Mouse (Mus musculus) adrenal gland, adult 18-20 months (tissue): ENCODE data around the gene Sptbn1. TPM values are rescaled to one million over a fixed set of nuclear protein-coding genes. Genes with fewer than 3 reads are reported as not detected.

Experiments
- DNase-seq, 2 experiments: peaks; one replicate each; pipeline ENCODE4 v3.0.0; 2021 to 2022; ENCODE audit warnings: low spot score in 2 of 2
- total RNA-seq, 2 experiments: library from RNA; stranded (reverse); gene quantifications; 1 replicate in 1 of 2; 2 replicates in 1 of 2; pipeline ENCODE4 v1.2.3; 2021

The Sptbn1 gene
- total RNA-seq, 2 experiments from 2014 or later: 265 to 300 TPM

DNA sequence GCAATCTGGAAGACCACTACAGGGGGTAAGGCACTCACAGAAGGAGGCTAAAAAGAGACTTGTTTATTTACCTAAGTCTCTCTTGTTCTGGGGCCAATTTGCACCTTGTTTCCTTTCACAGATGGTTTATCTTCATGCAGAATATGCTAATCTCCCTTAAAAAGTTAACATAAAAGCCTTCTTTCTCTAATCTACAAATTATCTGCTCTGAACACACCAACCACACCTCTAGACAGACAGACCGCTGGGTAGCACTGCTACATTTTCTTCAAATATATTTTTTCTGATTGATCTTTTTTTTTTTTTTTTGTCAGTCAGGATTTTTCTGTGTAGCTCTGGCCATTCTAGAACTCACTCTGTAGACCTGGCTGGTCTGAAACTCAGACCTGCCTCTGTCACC lies 50.5 kb downstream of the Sptbn1 start:
- DNase-seq: no peak

DNA sequence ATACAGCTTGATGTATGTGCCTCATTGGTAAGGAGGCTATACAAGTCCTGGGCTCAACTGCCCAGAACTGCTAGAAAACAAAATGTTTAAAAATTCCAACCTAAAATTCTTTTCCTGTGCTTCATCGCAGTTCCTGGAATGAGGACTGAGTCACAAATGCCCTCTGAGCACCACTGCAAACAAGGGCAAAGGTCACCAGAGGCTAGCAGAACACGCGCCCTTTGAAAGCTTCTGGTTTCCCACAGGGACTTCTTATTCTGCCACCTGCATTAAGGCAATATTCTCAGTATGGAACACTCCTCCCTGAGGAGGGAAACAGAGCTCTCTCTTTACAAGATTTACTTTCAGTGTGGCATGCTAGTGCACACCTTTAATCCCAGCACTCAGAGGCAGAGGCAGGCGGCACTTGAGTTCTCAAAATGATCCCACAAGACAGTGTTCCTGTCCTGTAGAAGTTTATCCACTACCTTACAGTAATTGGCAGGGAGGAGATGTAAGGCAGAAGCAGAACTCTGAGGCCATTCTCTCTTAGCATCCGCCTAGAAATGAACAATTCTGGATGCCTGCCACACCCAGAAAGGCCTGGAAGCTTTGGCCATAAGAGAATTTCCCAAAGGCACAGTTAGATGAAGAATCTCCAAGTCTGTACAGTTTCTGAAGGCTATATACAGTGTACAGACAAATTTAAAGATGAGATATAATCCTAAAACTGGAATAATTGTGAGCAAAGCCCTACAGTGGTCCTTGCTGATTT lies 56.1 kb downstream of the Sptbn1 start:
- no peak for DNase-seq

GRCm38 (mm10) chr11:30211141-30211540 lies 56.8 kb downstream of the Sptbn1 start:
- no peak for DNase-seq

GRCm38 (mm10) chr11:30210100-30210811 lies 57.7 kb downstream of the Sptbn1 start:
- no peak for DNase-seq

- no peak for DNase-seq
Observed at GRCm38 (mm10) chr11:30209495-30209894, 58.5 kb downstream of the Sptbn1 start.

GRCm38 (mm10) chr11:30204398-30204797 lies 63.6 kb downstream of the Sptbn1 start:
- no peak for DNase-seq

- DNase-seq: no peak
Observed at GRCm38 (mm10) chr11:30200391-30200790, 67.6 kb downstream of the Sptbn1 start.

DNA sequence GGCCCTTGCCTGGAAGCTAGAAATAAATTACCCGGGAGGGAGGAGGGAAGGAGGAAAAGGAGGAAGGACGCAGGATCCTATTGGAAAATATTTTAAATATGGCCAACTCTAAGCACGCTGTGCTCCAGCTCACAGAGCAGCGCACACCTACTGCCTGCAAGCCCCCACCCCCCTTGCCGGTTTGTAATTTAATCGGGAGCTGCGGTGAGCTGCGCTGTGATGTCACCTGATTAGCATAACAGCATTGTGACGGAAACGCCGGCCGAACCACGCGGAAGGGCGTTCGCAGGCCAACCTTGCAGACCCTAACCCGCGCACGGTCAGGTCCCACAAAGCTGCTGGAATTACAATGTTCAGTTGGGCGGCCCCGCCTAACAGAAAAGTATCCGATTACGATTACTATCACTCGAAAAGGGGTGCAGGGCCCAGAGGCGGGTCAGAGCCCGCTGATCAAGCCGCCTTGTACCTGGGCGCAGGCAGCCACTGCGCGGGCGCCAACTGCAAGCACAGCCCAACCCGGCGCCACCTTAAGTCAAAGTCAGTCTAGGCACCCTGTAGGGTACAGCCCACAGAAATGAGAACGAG lies 69.8 kb downstream of the Sptbn1 start:
- peak; percentile 57 to 60 for DNase-seq

DNA sequence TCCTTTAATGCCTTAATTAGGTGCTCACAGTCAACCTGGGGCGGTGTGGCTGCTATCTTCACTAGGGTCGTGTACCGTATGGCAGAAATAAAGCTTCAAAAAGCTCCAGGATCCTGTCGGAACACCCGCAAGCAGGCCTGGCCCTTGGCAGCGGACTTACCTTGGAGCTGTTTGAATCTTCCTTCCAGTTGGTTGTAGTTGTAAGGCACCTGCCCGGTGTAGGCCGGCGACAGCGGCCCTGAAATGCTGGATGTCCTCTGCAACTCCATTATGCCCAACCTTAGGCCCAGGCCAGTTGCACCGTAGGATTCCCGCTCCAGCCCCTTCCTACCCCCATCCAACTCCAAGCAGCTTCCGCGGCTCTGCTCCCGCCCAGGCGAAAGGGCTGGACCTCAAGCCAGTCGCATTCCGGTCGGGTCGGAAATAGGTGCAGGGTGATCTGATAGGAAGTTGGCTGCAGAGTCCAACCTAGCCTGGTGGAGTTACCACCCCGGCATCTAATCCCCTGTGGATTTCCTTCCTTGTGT lies 70.3 kb downstream of the Sptbn1 start:
- peak; percentile 54 to 59 for DNase-seq

DNA sequence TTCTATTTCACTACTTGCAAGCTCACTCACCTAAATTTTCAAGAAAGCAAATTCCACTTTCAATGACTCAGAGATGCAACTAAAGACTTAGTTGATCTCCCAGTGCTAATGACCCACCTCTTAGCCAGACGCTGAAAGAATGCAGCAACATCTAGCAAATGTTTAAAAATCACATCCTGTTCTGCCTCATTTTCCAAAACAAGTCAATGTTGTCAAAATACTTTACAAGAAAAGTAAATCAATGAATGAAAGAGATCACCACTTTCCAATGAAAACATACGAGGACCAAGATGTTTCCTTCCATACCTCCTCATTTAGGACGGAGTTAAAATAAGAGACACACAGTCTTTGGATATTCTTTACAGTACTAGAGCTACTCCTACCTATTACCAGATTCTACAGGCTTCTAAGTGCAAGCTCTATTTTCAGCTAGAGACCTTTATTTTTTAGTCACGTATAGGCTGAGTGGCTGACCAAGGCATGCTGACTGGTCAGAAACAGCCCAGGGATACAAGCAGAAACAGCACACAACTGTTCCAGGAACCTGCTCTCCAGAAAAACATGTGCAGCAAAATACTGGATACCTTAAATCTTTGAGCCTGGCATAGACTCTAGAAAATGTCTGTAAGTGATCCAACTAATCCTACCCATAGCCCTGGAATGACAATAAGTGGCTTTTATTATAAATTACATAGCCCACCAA lies 71.5 kb downstream of the Sptbn1 start:
- no peak for DNase-seq

- DNase-seq: no peak
Observed at GRCm38 (mm10) chr11:30195756-30196155, 72.2 kb downstream of the Sptbn1 start.

GRCm38 (mm10) chr11:30194800-30195199 lies 73.2 kb downstream of the Sptbn1 start:
- DNase-seq: no peak

DNA sequence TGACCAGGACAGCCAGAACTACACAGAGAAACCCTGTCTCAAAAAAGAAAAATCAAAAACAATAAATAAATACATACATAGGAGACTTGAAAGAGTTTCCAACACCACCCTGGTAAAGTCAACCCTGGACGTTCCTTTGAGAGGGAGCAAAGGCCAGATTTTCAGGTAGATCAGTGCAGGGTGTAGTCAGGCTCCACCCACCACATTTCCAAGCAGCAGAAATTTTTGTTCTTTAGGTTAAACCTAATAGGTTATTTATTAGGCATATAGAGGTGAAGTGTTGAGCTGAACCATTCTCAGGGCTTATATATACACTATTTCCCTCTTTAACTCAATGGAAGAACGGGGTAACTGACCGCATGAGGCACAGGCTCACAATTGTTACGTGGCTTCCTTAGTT lies 77.0 kb downstream of the Sptbn1 start:
- DNase-seq: no peak

- no peak for DNase-seq
Observed at GRCm38 (mm10) chr11:30190119-30190518, 77.9 kb downstream of the Sptbn1 start.

DNA sequence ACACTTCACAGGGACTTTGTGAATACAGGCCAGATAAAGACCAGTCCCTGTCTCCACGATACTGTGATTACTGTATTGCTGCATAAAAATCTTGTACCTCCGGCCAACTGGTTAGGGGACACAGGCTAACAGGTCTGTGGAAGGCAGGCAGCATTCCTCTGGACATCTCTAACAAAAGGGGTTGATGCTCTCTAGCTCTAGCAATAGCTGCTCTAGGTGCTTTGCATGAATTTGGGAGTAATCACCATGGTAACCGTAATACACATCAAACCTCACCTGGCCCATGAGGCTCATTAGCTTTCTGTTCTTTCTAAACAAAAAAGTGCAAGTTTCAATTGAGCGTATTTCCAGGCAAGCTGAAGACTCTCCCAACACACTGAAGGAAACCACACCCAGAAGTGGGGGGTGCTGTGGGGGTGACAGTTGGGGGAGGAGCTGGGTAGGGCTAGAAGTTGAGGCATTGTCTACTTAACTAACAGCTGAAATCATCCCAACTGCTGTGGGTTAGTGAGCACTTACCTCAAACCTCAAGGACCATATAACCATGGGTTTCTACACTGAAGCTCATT lies 81.0 kb downstream of the Sptbn1 start:
- no peak for DNase-seq

GRCm38 (mm10) chr11:30184527-30184926 lies 83.4 kb downstream of the Sptbn1 start:
- no peak for DNase-seq

DNA sequence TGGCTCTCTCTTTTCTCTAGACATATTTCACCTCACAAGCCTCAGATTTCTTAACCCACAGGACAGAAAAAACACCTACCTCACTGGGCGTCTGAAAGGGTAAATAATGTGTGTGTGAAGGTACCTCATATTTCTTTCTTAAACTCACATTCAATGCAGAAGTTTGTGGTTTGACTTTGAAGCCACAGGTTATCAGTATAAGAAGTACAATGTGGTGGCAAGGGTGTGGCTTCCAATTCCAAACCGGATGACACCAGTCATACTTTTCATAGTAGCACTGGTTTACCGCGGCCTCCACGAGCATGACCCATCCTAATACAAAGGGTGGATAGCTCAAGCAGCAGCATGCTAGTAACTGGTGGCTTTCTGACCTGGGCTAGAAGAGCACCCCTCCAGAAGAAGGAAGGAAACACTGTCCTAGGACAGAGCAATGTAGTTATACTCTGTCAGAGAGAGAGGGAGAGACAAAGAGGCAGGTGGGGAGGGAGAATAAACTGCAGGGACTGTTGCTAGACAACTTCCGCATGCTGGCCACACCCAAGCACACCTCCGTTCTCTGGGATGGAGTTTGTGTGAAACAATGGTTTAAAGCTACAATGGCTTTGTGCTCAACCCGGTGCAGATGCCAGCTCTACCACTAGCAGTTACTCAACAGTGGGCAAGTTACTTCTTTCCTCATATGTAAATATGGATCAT lies 85.1 kb downstream of the Sptbn1 start:
- DNase-seq: no peak

- DNase-seq: no peak
Observed at GRCm38 (mm10) chr11:30178193-30178592, 89.8 kb downstream of the Sptbn1 start.

DNA sequence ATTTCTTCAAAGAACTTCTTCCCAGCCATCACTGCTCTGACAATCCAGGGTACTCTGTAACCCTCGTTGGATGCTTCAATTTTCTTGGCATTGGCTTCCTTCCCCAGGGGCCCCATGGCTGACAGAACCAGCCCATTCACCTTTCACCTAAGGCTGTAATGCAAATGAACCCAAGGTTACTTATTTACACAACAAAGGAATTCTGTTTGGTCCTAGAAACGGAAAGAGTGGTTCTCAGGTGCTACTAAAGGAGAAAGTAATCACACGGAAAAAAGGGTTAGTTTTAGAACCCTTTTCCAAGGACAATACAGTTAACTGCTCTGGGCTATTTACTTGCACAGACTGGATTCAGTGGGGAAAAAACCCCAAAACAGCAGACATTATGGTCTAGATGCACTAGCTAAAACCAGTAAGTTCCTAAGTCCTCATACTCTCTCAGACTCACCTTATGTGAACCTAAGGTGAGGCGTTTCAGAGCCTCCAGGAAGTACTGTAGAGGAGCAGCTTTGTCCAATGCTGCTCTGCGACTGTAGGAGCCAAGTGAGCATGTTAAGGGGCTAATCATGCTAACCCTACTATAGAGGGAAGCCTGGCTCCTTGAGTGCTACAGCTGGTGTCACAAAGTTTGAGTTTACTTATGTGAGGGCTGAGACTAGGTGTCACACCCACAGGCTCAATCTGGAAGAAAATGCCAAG lies 90.7 kb downstream of the Sptbn1 start:
- no peak for DNase-seq

DNA sequence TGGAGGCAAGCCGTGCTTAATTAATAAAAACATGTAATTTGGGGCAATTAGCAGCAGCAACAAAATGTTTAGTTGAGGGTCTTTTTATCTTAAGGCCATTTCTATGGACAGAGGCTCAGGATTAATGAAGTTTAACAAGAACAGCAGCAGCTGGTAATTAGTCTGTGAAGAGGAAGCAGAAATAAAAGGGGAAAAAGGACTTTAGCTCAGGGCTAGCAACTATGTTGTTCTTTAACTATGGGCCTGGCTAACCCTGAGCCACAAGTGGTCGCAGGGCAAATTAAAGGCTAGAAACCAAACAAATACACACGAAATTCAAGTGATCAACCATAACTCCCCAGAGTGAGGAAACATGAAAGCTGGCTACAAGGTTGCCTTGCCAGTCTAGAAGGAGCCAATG lies 91.9 kb downstream of the Sptbn1 start:
- DNase-seq: no peak
